Mouse (Mus musculus): ENCODE measurements at regions not wholly inside any gene's neighbourhood (a gene's known extent, or its start where the extent isn't known, plus 50 kb on each side); places are given as distances from the start of the nearest gene placed in this dataset.
"Not testable (repeated sequence)": the region's sequence is repeated elsewhere in the genome, so short reads cannot be mapped to it uniquely, and the experiment has no call there.

- DNase-seq = no peak
These were observed 299.1 kb downstream of the Eipr1 start for GRCm38 (mm10) chr12:29050516-29051251.

- peak; percentile 34 for DNase-seq
These were observed 302.8 kb downstream of the Eipr1 start for GRCm38 (mm10) chr12:29054367-29054766.

GRCm38 (mm10) chr12:29062025-29062637 is 310.5 kb downstream of the Eipr1 start:
- DNase-seq = no peak

- no peak for DNase-seq
These were observed 311.2 kb downstream of the Eipr1 start for GRCm38 (mm10) chr12:29062801-29063200.

GRCm38 (mm10) chr12:29068180-29068579 is 316.6 kb downstream of the Eipr1 start:
- DNase-seq = no peak

- DNase-seq = no peak
These were observed 323.7 kb downstream of the Eipr1 start for GRCm38 (mm10) chr12:29075096-29075852.

- DNase-seq = no peak
These were observed 325.0 kb downstream of the Eipr1 start for GRCm38 (mm10) chr12:29076606-29077005.

- DNase-seq = no peak
These were observed 327.4 kb downstream of the Eipr1 start for GRCm38 (mm10) chr12:29079011-29079410.

GRCm38 (mm10) chr12:29083426-29084221 is 332.0 kb downstream of the Eipr1 start:
- DNase-seq = peak; percentile 57

- not testable (repeated sequence) for DNase-seq
These were observed 335.6 kb downstream of the Eipr1 start for GRCm38 (mm10) chr12:29087245-29087644.

GRCm38 (mm10) chr12:29089634-29090033 is 338.0 kb downstream of the Eipr1 start:
- DNase-seq = no peak

- no peak for DNase-seq
These were observed 338.8 kb downstream of the Eipr1 start for GRCm38 (mm10) chr12:29090451-29090850.

- DNase-seq = no peak
These were observed 343.9 kb downstream of the Eipr1 start for GRCm38 (mm10) chr12:29095406-29096032.

- DNase-seq = peak; percentile 53
These were observed 344.7 kb downstream of the Eipr1 start for GRCm38 (mm10) chr12:29096033-29096913.

GRCm38 (mm10) chr12:29100042-29100570 is 348.5 kb downstream of the Eipr1 start:
- DNase-seq = no peak

GRCm38 (mm10) chr12:29106893-29107719 is 355.5 kb downstream of the Eipr1 start:
- no peak for DNase-seq

- no peak for DNase-seq
These were observed 356.1 kb downstream of the Eipr1 start for GRCm38 (mm10) chr12:29107720-29108051.

- DNase-seq = no peak
These were observed 366.7 kb downstream of the Eipr1 start for GRCm38 (mm10) chr12:29118336-29118735.

- no peak for DNase-seq
These were observed 369.6 kb downstream of the Eipr1 start for GRCm38 (mm10) chr12:29121159-29121558.

- no peak for DNase-seq
These were observed 371.3 kb downstream of the Eipr1 start for GRCm38 (mm10) chr12:29122931-29123330.
